8 mouse cellular contexts compared by ENCODE assay signal in genomic region chr11:3963610-3964415, GRCm38 (mm10). TPM values are rescaled to one million over a fixed set of nuclear protein-coding genes. Genes with fewer than 3 reads are reported as not detected.
DNase-seq lines count a peak whose midpoint lies in the region; ATAC-seq and TF ChIP-seq lines count a peak whose summit lies in the region.

Gene Pes1 (plus strand): TSS chr11:3963975.

- H3K9me3 ChIP-seq in hindbrain, postnatal 0 days (ENCODE audit: low read length) = no peaks in the 10 kb centered on the region

- H3K36me3 ChIP-seq in hindbrain, postnatal 0 days (ENCODE audit: insufficient read depth, low read length) = no peaks in the 10 kb centered on the region

- H3K4me2 ChIP-seq in hindbrain, postnatal 0 days (ENCODE audit: low read depth, low read length) = peak within 1 kb of the TSS; percentile 88

- intact Hi-C loops in gastrocnemius, adult 2 months (cut with DNase I) = no loop called here
- intact Hi-C loops in left cerebral cortex, adult 2 months (cut with DNase I) = no loop called here

- ATAC-seq in common myeloid progenitor, adult 5-6 weeks (replicated peaks; ENCODE audit: low read depth, poor library complexity, severe bottlenecking) = peak; percentile 93
- peak; percentile 96 for ATAC-seq in hindbrain, postnatal 0 days
- peak; percentile 96 for ATAC-seq in megakaryocyte, adult 5-6 weeks (ENCODE audit: poor library complexity, severe bottlenecking)

- under 1% methylated on average over 31 of the region's 31 CpGs for WGBS in hindbrain, postnatal 0 days

- peaks cover 4% of the 10 kb centered on the region; the same call in 1 of the 2 replicates for H3K4me1 ChIP-seq in hindbrain, postnatal 0 days (ENCODE audit: insufficient read depth, low read length)

- peak within 1 kb of the TSS; percentile 98 for H3K4me3 ChIP-seq in gastrocnemius, adult 2 months
- H3K4me3 ChIP-seq in hindbrain, postnatal 0 days (ENCODE audit: low read length) = peak within 1 kb of the TSS; percentile 81
- peak within 1 kb of the TSS; percentile 96 for H3K4me3 ChIP-seq in left cerebral cortex, adult 2 months

- no peak for TF ChIP-seq CTCF in gastrocnemius, adult 2 months (IDR thresholded peaks at IDR 0.05)
- peak; percentile 16; the same call in 1 of the 2 replicates for TF ChIP-seq CTCF in hindbrain, postnatal 0 days (IDR thresholded peaks at IDR 0.05; ENCODE audit: low read depth)
- TF ChIP-seq CTCF in left cerebral cortex, adult 2 months (IDR thresholded peaks at IDR 0.05) = no peak

- H3K27me3 ChIP-seq in hindbrain, postnatal 0 days (ENCODE audit: insufficient read depth, low read length) = no peaks in the 10 kb centered on the region

- peak; percentile 94 for DNase-seq in ZHBTc4 (ENCODE audit: low read depth, low spot score)
- peak; percentile 83 for DNase-seq in gastrocnemius, adult 2 months
- peak; percentile 93 for DNase-seq in hindbrain, postnatal 0 days (ENCODE audit: low spot score)
- peak; percentile 78 for DNase-seq in left cerebral cortex, adult 2 months (ENCODE audit: extremely low spot score in 1 of 2, low spot score in 2 of 2)
- DNase-seq in right cerebral cortex, adult 2 months (ENCODE audit: low spot score in 2 of 2) = peak; percentile 83 to 90
- peak; percentile 77 to 78 for DNase-seq in urinary bladder, postnatal 36 days (ENCODE audit: low spot score in 2 of 2)

- H3K27ac ChIP-seq in gastrocnemius, adult 2 months = peak within 1 kb of the TSS; percentile 94
- peak within 1 kb of the TSS; percentile 65 for H3K27ac ChIP-seq in hindbrain, postnatal 0 days
- H3K27ac ChIP-seq in left cerebral cortex, adult 2 months = peak within 1 kb of the TSS; percentile 94

- peak within 1 kb of the TSS; percentile 71 for H3K9ac ChIP-seq in hindbrain, postnatal 0 days (replicated peaks; ENCODE audit: low read length)

RNA-seq across cellular contexts. Expression of gene Pes1, which starts in this region (rescaled TPM):
- 140 and 247 TPM in 2 replicates for total RNA-seq in common myeloid progenitor, adult 5-6 weeks (2017)
- 10 to 100 TPM; 32.8 to 33.7 TPM for total RNA-seq in gastrocnemius, adult 2 months (2021)
- 35.9 and 36.4 TPM in 2 replicates for total RNA-seq in hindbrain, postnatal 0 days (2014; rRNA removed)
- 44.5 and 46.8 TPM in 2 replicates for polyA plus RNA-seq in hindbrain, postnatal 0 days (2015; fragmentation: Nextera tagmentation; extraction: Ambion mirVana)
- total RNA-seq in left cerebral cortex, adult 2 months (2021) = 10 to 100 TPM; 29.1 to 40.2 TPM
- total RNA-seq in megakaryocyte, adult 5-6 weeks (2015) = 28.5 and 31.1 TPM in 2 replicates
- 60.7 and 86.6 TPM in 2 replicates for total RNA-seq in megakaryocyte, adult 5-6 weeks (2017)

Comparison
In these comparisons a context has a peak if more than half of its experiments do, and no peak if none do; other contexts are left out.
1. Peak in every context shown above with its lines: DNase-seq, ATAC-seq, H3K4me3 ChIP-seq and H3K27ac ChIP-seq.